Mouse (Mus musculus) testis, adult 2 months (tissue): Measurements from ENCODE around the gene Larp4.

Source experiments
- CTCF ChIP-seq: fragments of 200-500 bp; IDR thresholded peaks from 2 replicates; pipeline ENCODE4 v1.5.1; 2012; ENCODE audit warnings: low read depth, mild to moderate bottlenecking, inconsistent platforms, low read length, moderate library complexity; ENCODE audit not compliant: control insufficient read depth, insufficient read depth, insufficient replicate concordance
- POLR2A ChIP-seq: fragments of 200-500 bp; IDR thresholded peaks from 2 replicates; pipeline ENCODE4 v1.6.1; 2012; ENCODE audit warnings: low read depth, mild to moderate bottlenecking, inconsistent platforms, low read length, moderate library complexity; ENCODE audit not compliant: control insufficient read depth

- no peak for TF ChIP-seq POLR2A
- TF ChIP-seq CTCF = no peak
Measured at GRCm38 (mm10) chr15:100050940-100051339, 81.1 kb downstream of the Larp4 start.
